Mouse (Mus musculus) layer of hippocampus, postnatal 10 days (tissue): ENCODE measurements around the gene Cabp1. TPM values are rescaled to one million over a fixed set of nuclear protein-coding genes. Genes with fewer than 3 reads are reported as not detected.
"Not testable (repeated sequence)": the region's sequence is repeated elsewhere in the genome, so short reads cannot be mapped to it uniquely, and the experiment has no call there.

ENCODE experiments used
- DNase-seq, 2 experiments: peaks; one replicate each; pipeline ENCODE4 v3.0.0; 2021; ENCODE audit warnings: low spot score in 2 of 2
- total RNA-seq, 2 experiments: library from RNA; stranded (reverse); gene quantifications; 2 replicates each; pipeline ENCODE4 v1.2.3; 2021

The Cabp1 gene
- total RNA-seq, 2 experiments from 2014 or later: 78.5 to 79.5 TPM

DNA sequence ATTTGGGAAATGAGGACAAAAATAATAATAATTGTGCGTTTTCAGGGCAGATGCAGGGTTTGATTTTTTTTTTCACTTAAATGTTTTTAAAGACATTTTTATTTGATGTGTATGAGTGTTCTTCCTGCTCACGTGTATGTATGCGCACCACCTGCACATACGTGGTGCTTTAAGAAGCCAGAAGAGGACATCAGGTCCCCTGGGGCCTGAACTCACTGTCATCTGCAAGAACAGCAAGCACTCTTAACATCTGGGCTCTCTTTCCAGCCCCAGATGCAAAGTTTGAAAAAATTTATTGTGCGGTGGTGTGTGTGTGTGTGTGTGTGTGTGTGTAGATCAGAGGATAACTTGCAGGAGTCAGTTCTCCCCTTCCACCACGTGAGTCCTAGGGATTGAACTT lies 16.3 kb downstream of the Cabp1 start:
- DNase-seq: no peak

- no peak for DNase-seq
These were observed 19.6 kb downstream of the Cabp1 start for GRCm38 (mm10) chr5:115174554-115174953.

DNA sequence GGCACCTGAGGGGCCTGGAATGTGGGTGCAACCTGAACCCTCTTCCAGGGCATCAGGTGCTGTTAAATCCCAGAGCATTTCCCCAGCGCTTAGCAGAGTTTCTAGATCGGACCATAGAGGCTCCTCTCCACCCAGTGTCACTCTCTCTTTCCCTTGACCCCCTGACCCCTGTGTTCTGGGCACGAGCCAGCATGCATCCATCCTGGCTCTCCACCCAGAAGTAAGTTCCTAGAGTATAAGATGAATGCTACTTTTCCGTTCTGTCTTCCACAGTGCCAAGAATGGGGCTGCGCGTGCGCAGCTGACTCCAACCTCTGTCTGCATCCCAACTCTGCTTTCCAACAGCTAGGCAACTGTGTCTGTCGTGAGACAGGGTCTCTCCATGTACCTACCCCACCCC lies 24.0 kb downstream of the Cabp1 start:
- no peak for DNase-seq

DNA sequence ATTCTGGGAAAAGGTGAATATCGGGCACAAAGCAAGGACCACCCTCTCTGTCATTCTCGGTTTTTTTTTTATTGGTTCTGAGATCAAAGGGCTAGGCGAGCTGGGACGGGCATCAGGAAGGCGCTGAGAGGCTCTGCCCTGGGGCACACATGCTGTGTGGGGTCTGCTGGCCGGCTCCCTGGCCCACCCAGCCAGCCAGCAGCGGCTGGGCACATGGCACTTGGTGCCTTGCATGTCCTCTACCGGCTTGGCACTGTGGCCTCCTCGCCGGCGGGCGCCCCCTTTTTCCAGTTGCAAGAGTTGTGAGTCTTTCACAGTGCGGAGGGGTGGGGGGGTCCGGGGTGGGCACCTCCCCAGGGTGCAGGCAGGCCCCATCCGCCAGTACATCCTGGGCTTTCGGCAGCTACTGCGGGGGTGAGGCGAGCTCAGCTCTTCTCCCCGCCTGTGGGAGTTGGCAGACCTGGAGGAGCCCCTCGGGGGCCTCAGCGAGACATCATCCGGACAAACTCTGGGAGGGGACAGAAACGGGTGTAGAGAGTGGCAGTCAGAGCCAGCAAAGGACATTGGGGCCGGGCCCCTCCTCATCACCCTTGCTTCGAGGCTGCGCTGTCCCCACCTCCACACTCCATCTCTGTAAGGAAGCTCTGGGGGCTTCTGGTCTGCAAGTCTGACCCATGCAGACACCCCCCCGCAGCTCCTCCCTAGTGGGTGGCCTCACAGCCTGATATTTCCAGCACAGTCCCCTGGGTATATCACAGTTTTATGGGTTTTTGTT lies 25.4 kb downstream of the Cabp1 start:
- no peak for DNase-seq

GRCm38 (mm10) chr5:115167396-115167795 lies 26.8 kb downstream of the Cabp1 start:
- DNase-seq: no peak

GRCm38 (mm10) chr5:115166815-115167194 lies 27.4 kb downstream of the Cabp1 start:
- no peak for DNase-seq

DNA sequence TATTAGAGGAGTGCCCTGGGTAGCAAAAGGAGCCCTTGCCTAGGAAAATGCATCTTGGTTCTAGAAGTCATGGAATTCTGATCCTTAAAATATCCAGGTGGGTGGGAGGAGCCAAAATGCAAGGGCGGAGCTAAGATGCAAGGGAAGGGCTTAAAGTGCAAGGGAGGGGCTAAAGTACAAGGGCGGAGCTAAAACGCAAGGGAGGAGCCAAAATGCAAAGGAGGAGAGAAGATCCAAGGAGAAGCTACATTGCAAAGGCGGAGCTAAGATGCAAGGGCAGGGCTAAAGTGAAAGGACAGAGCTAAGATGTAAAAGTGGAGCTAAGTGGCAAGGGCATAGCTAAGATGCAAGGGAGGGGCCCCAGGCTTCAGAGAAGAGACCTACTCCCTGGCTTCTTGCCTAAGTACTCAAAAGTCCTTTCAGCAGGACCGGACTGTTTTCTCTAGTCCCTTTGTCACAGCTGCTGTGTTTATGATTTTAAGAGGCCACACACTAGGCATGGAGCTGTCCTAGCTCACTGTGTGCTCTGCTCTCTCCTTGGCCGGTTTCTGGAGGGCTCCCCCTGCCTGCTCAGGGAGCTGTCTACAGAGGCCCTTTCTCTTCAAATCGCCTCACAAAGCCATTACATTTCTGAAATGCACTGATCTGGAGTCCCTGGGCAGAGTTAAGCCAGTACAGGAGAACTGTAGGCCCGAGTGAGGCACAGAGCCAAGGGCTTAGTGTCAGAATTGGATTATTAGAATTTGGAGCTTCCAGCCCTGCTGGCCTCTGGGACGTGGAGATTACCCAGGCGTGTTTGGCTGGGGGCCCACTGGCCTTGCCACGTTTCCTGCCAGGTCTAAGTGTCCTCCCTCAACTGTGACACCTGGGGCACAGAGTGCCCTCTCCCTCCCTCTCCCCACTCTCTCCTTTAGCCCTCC lies 28.0 kb downstream of the Cabp1 start:
- no peak for DNase-seq

DNA sequence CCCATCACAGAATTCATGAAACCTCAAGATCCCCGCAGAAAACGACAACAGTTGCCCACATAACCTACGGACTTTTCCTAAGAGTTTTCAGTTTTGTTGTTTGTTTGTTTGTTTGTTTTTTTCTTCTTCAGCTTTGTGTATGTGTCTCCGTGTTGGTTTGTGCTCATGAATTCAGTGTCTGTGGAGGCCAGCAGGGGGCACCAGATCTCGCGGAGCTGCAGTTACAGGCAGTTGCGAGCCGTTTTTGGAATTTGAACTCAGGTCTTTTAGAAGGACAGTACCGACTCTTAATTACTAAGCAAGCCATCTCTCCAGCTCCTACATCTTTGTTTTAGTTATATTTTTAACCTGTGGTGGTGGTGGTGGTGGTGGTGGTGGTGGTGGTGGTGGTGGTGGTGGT lies 28.8 kb downstream of the Cabp1 start:
- DNase-seq: no peak

DNA sequence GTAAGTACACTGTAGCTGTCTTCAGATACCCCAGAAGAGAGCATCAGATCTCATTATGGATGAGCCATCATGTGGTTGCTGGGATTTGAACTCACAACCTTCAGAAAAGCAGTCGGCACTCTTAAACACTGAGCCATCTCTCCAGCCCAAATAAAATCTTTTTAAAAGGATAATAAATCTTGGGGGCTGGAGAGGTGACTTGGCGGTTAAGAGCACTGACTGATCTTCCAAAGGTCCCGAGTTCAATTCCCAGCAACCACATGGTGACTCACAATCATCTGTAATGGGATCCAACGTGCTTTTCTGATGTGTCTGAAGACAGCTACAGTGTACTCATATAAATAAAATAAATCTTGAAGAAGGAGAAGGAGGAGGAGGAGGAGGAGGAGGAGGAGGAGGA lies 29.7 kb downstream of the Cabp1 start:
- not testable (repeated sequence) for DNase-seq

DNA sequence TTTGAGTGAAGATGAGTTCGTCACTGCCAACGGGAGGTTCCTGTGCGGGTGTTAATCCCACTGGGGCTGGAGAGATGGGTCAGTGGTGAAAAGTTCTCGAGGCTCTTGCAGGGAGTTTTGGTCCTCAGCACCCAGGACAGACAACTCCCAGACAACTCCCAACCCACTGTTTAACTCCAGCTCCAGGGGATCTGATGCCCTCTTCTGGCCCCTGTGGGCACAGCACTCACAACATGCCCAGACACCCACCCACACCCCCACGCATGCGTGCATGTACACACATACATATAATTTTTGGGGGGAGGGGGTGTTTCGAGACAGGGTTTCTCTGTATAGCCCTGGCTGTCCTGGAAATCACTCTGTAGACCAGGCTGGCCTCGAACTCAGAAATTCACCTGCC lies 30.6 kb downstream of the Cabp1 start:
- DNase-seq: peak; percentile 69 to 76

DNA sequence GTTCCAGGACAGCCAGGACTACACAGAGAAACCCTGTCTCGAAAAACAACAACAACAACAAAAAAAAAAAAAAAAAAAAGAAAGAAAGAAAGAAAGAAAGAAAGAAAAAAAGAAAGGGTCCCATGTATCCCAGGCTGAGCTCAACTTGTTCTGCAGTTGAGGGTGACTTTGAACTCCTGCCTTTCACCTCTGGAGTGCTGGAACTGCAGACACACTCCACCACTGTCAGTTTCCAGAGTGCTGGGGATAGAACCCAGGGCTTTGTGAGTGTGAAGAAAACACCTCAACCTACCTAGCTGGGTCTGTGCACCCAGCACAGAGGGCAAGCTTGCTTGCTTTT lies 32.3 kb downstream of the Cabp1 start:
- not testable (repeated sequence) for DNase-seq

DNA sequence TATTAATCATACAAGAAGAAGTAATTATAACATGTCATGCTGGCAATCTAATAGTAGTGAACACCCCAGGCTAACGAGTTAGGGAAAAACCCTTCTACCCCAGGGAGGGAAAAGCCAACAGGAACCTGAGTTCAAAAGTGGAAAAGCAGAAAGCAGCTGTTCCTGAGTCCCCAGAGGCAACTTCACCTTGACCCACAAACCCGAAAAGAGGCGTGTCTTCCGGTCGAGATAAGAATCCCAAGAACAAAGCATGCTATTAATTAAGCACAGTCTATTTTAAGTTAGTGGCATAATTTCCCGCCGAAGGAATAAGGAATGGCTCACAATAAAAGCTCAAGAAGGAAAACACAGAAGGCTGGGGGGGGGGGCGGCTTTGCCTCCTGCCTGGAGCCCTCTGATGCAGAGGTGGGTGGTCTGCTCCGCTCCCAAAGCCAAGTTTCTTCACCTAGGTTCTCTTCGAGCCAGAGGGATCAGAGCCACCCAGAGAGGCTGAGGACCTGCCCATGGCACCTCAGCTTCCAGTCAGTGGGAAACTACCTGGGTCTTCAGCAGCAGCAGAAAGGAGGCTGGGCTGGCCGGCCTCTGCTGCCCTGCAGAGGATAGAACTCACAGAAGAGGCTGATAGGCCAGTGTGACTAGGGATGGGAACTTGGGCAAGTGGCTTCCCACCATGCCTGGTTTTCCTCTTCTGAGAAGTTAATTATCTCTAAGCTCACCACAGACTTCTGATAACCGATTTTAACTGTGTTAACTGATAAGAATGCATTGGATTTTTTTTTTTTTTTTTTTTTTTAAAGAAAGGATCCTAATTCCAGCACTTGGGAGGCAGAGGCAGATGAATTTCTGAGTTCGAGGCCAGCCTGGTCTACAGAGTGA lies 32.9 kb downstream of the Cabp1 start:
- no peak for DNase-seq

DNA sequence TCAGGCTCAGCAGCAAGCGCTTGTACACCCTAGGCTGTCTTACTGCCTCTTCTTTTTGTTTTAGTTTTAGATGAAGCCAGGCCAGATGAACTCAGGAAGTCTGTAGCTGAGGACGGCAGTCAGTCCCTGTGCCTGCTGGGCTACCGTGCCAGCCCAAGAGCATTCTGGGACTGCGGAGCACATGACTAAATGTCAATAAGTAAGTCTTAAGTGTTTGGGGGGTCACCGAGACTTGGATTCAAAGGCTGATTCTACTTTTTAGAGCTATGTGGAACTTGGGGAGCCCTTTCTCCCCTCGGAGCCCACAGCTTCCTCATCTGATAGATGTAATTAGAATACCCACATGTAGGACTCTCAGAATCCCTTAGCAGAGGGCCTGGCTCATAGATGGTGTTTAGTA lies 33.5 kb downstream of the Cabp1 start:
- no peak for DNase-seq

GRCm38 (mm10) chr5:115159165-115159564 lies 35.0 kb downstream of the Cabp1 start:
- no peak for DNase-seq

- DNase-seq: peak; percentile 99
These were observed 35.9 kb downstream of the Cabp1 start, which contains the start of gene Mlec for GRCm38 (mm10) chr5:115158040-115158983. Gene Mlec (minus strand): TSS chr5:115158179.

GRCm38 (mm10) chr5:115156933-115157589 lies 37.1 kb downstream of the Cabp1 start:
- no peak for DNase-seq

- DNase-seq: no peak
These were observed 37.8 kb downstream of the Cabp1 start for GRCm38 (mm10) chr5:115156401-115156800.

DNA sequence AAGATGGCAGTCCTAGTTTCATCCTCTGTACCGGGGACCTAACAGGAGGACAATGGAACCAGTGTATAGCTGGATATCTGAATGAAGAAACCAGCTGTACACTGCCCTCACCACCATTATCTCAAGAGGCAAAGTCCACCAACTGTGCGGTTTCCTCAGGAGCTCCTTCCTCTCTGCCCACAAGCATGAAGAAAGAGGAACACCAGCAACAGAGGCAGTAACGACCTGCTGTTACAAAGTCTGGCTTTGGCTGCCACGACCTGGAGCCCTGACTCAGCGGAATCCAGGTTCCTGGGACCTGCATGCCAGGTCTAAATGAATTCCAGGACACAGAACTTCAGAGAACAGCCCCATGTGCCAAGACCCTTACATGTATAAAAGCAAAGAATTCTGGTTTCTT lies 38.4 kb downstream of the Cabp1 start:
- DNase-seq: no peak

- DNase-seq: no peak
These were observed 39.0 kb downstream of the Cabp1 start for GRCm38 (mm10) chr5:115155156-115155631.
